Mouse (Mus musculus) bone marrow, adult 2 months (tissue): Measurements from ENCODE around the gene Dao. TPM values are rescaled to one million over a fixed set of nuclear protein-coding genes. Genes with fewer than 3 reads are reported as not detected.

Source experiments
- H3K27ac ChIP-seq: fragments of 200-500 bp; 2 replicates; pipeline ENCODE4 v1.5.1; 2012; ENCODE audit warnings: low read depth, mild to moderate bottlenecking, control low read depth, inconsistent platforms, low read length; ENCODE audit not compliant: control insufficient read depth, poor library complexity, insufficient read depth
- H3K4me1 ChIP-seq: fragments of 200-500 bp; 2 replicates; pipeline ENCODE4 v1.6.1; 2011; ENCODE audit warnings: low read length; ENCODE audit not compliant: control insufficient read depth, insufficient read depth
- H3K4me3 ChIP-seq: fragments of 200-500 bp; replicated peaks from 2 replicates; pipeline ENCODE3; 2011; ENCODE audit warnings: mild to moderate bottlenecking, low read depth, low read length, control low read depth; ENCODE audit not compliant: control insufficient read depth
- CTCF ChIP-seq: fragments of 200-500 bp; IDR thresholded peaks from 2 replicates; pipeline ENCODE4 v1.5.1; 2011; ENCODE audit warnings: low read length, control low read depth; ENCODE audit not compliant: control insufficient read depth, insufficient read depth
- POLR2A ChIP-seq: fragments of 200-500 bp; IDR thresholded peaks from 2 replicates; pipeline ENCODE4 v1.6.1; 2011; ENCODE audit warnings: low read depth, mild to moderate bottlenecking, control low read depth, low read length, borderline replicate concordance; ENCODE audit not compliant: control insufficient read depth
- WGBS: fragments of 180-500 bp; shearing (Covaris S2); methylation state at CpG from one replicate; pipeline ENCODE4 v1.1.7; 2018; 5-methylcytosine and 5-hydroxymethylcytosine counted together
- polyA plus RNA-seq: library from polyadenylated mRNA; stranded (reverse); fragments of >200 nt; gene quantifications from 2 replicates; pipeline ENCODE4 v1.2.4, GENCODE M21; 2011; ENCODE audit warnings: low replicate concordance; ENCODE audit not compliant: missing spikeins, insufficient read depth, insufficient read length

Dao gene
- polyA plus RNA-seq, 1 experiment, result 1.6 TPM

GRCm38 (mm10) chr5:113993487-113994465 is 9.7 kb upstream of the Dao start, which contains the start of gene Ssh1:
Ssh1 (minus strand) TSS chr5:113993894.
- no peaks in the 10 kb centered on the region; the same call in 1 of the 2 replicates for H3K4me1 ChIP-seq
- peak within 1 kb of the TSS; percentile 73 for H3K27ac ChIP-seq
- H3K4me3 ChIP-seq, result peak within 1 kb of the TSS; percentile 87
- no peak for TF ChIP-seq CTCF
- 0 out of 2 replicates have a peak, but pooled peaks have one; percentile 2 for TF ChIP-seq POLR2A
- 2% methylated on average over 78 of the region's 83 CpGs for WGBS

GRCm38 (mm10) chr5:113996458-113996857 is 7.0 kb upstream of the Dao start:
- WGBS, result 71% methylated on average over 2 of the region's 2 CpGs
- TF ChIP-seq CTCF (no peak), POLR2A (no peak)
- no peak overlapping the region for H3K4me3 ChIP-seq
- no peak overlapping the region for H3K27ac ChIP-seq
- no peaks in the 10 kb centered on the region; the same call in 1 of the 2 replicates for H3K4me1 ChIP-seq

GRCm38 (mm10) chr5:113999382-113999781 is 4.1 kb upstream of the Dao start:
- no peak overlapping the region for H3K4me3 ChIP-seq
- TF ChIP-seq CTCF, result no peak
- no peak for TF ChIP-seq POLR2A
- 7% methylated on average over 5 of the region's 5 CpGs for WGBS
- H3K27ac ChIP-seq, result no peak overlapping the region
- no peaks in the 10 kb centered on the region; the same call in 1 of the 2 replicates for H3K4me1 ChIP-seq

GRCm38 (mm10) chr5:114004573-114004972 is 1.1 kb downstream of the Dao start:
- Histone ChIP-seq H3K27ac (no peak overlapping the region), H3K4me1 (no peaks in the 10 kb centered on the region; the same call in 1 of the 2 replicates), H3K4me3 (no peak overlapping the region)
- 86% methylated on average over 11 of the region's 11 CpGs for WGBS
- TF ChIP-seq CTCF, result no peak
- TF ChIP-seq POLR2A, result no peak

- Histone ChIP-seq H3K4me3 (no peak overlapping the region), H3K4me1 (no peaks in the 10 kb centered on the region), H3K27ac (no peak overlapping the region)
- no peak for TF ChIP-seq POLR2A
- no peak for TF ChIP-seq CTCF
- 78% methylated on average over 5 of the region's 5 CpGs for WGBS
Observed at GRCm38 (mm10) chr5:114005100-114005499, 1.6 kb downstream of the Dao start.

- Histone ChIP-seq H3K4me1 (no peaks in the 10 kb centered on the region), H3K27ac (no peak overlapping the region), H3K4me3 (no peak overlapping the region)
- no peak for TF ChIP-seq POLR2A
- TF ChIP-seq CTCF, result no peak
- 80% methylated on average over 4 of the region's 4 CpGs for WGBS
Observed at GRCm38 (mm10) chr5:114006974-114007373, 3.5 kb downstream of the Dao start.

GRCm38 (mm10) chr5:114007753-114008453 is 4.4 kb downstream of the Dao start:
- Histone ChIP-seq H3K27ac (no peak overlapping the region), H3K4me3 (no peak overlapping the region), H3K4me1 (no peaks in the 10 kb centered on the region)
- no peak for TF ChIP-seq CTCF
- no peak for TF ChIP-seq POLR2A
- 88% methylated on average over 12 of the region's 12 CpGs for WGBS

GRCm38 (mm10) chr5:114009049-114009448 is 5.5 kb downstream of the Dao start:
- Histone ChIP-seq H3K4me3 (no peak overlapping the region), H3K27ac (no peak overlapping the region), H3K4me1 (no peaks in the 10 kb centered on the region)
- TF ChIP-seq POLR2A (no peak), CTCF (no peak)
- WGBS, result 35% methylated on average over 4 of the region's 4 CpGs
